Comparison of ENCODE assay signal across 9 mouse cellular contexts in the genomic region with DNA sequence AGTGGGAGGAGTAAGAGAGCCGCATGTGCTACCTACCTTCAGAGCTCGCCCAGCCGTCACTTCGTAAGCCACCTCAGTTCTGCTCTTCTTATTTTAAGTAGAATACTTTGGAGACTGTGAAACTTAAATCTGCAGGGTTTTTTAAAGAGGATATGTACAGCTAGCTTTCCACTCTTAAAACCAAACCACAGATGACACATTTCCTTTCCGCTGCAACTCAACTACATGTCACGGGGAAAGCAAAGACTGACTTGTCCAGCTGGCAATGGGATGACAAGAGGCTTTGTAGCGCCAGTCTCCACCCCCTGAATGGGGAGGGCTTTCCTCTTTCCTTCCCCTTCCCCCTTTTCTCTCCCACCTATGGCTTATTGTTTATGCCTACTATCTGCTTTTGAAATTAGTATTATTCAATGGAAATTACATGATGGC. TPM values are rescaled to one million over a fixed set of nuclear protein-coding genes. Genes with fewer than 3 reads are reported as not detected.
DNase-seq lines count a peak whose midpoint lies in the region; ATAC-seq lines count a peak whose summit lies in the region.
"Had no signal": no experiment of that assay in that cellular context is flagged by ENCODE, and none has a peak within 500 bp of the region (broad histone marks: within the 10 kb centered on the region; RNA-seq: fewer than 3 reads in every experiment).

A gene (minus strand): TSS at position 257 of the 429 bp plus-strand sequence.
A gene (minus strand): TSS at position 277 of the 429 bp plus-strand sequence.

- peak; percentile 76 for ATAC-seq in megakaryocyte, adult 5-6 weeks (ENCODE audit: poor library complexity, severe bottlenecking)
- no peak for ATAC-seq in forebrain, embryonic 16.5 days

- H3K36me3 ChIP-seq in forebrain, embryonic 16.5 days (ENCODE audit: control insufficient read depth, insufficient read depth): no peaks in the 10 kb centered on the region

- 85% methylated on average over 7 of the region's 7 CpGs for WGBS in forebrain, embryonic 16.5 days

- no peak within 1 kb of the TSS for H3K4me3 ChIP-seq in forebrain, embryonic 16.5 days (replicated peaks; ENCODE audit: low read length)

- peaks cover 5% of the 10 kb centered on the region for H3K4me1 ChIP-seq in forebrain, embryonic 16.5 days (replicated peaks; ENCODE audit: control insufficient read depth, insufficient read depth, low read length)

- no peaks in the 10 kb centered on the region for H3K27me3 ChIP-seq in forebrain, embryonic 16.5 days (replicated peaks; ENCODE audit: control insufficient read depth, insufficient read depth, low read length)

- intact Hi-C loops in gastrocnemius, postnatal 36 days (cut with DNase I): no loop called here

- no peak within 1 kb of the TSS for H3K4me2 ChIP-seq in forebrain, embryonic 16.5 days (ENCODE audit: low read length)
- H3K4me2 ChIP-seq: lung, embryonic 14.5 days had no signal

- no peaks in the 10 kb centered on the region for H3K9me3 ChIP-seq in forebrain, embryonic 16.5 days (ENCODE audit: control insufficient read depth, low read length)

- peak; percentile 62 for DNase-seq in gastrocnemius, adult 18-20 months (ENCODE audit: low spot score)
- DNase-seq in gastrocnemius, postnatal 36 days: no peak
- DNase-seq in CD8-positive naive resting alpha-beta T cell, adult 2 months (ENCODE audit: low read depth in 2 of 2, low spot score in 2 of 2): peak; percentile 60 to 69
- DNase-seq in heart, postnatal 4 days: peak; percentile 35
- DNase-seq in cerebellum, adult 9-10 months: no peak
- no peak for DNase-seq in testis, postnatal 10 days (ENCODE audit: low spot score)
- DNase-seq: lung, embryonic 14.5 days had no signal

- H3K27ac ChIP-seq in forebrain, embryonic 16.5 days (ENCODE audit: low read length): no peak within 1 kb of the TSS

- no peak within 1 kb of the TSS for H3K9ac ChIP-seq in forebrain, embryonic 16.5 days (replicated peaks; ENCODE audit: low read depth, low read length)
- H3K9ac ChIP-seq: lung, embryonic 14.5 days had no signal

RNA-seq across cellular contexts. Expression of the first gene that starts in this region (rescaled TPM):
- not detected for total RNA-seq in gastrocnemius, adult 18-20 months (2021)
- total RNA-seq in gastrocnemius, postnatal 36 days (2021): under 1 TPM in 1 of 2 experiments, not detected in 1; 0.08 TPM
- total RNA-seq in heart, postnatal 4 days (2021): under 1 TPM in 1 of 2 experiments, not detected in 1; 0.10 TPM
- total RNA-seq in megakaryocyte, adult 5-6 weeks (2015): 115 and 116 TPM in 2 replicates
- 21.3 and 21.8 TPM in 2 replicates for total RNA-seq in megakaryocyte, adult 5-6 weeks (2017)
- 0.37 and 0.73 TPM in 2 replicates for polyA plus RNA-seq in forebrain, embryonic 16.5 days (2015; fragmentation: Nextera tagmentation; extraction: Ambion mirVana)

RNA-seq across cellular contexts. Expression of the second gene that starts in this region (rescaled TPM):
- total RNA-seq in gastrocnemius, adult 18-20 months (2021): 1 to 10 TPM; 3.7 TPM
- 1 to 10 TPM; 3.7 to 4.0 TPM for total RNA-seq in gastrocnemius, postnatal 36 days (2021)
- 1 to 10 TPM; 1.1 to 1.3 TPM for total RNA-seq in heart, postnatal 4 days (2021)
- total RNA-seq in megakaryocyte, adult 5-6 weeks (2015): 248 and 296 TPM in 2 replicates
- 242 and 257 TPM in 2 replicates for total RNA-seq in megakaryocyte, adult 5-6 weeks (2017)
- polyA plus RNA-seq in forebrain, embryonic 16.5 days (2015; fragmentation: Nextera tagmentation; extraction: Ambion mirVana): 2.4 and 3.1 TPM in 2 replicates

Comparison
In these comparisons a context has a peak if more than half of its experiments do, and no peak if none do; other contexts are left out.
1. RNA of the first gene that starts in this region (total RNA-seq): 21.3 to 116 TPM in megakaryocyte, adult 5-6 weeks; 0.10 TPM in heart, postnatal 4 days, 0.08 TPM in gastrocnemius, postnatal 36 days and not detected in gastrocnemius, adult 18-20 months; every median in the first group is over 10 times any median in the second.
2. RNA of the second gene that starts in this region (total RNA-seq): 242 to 296 TPM in megakaryocyte, adult 5-6 weeks; 3.7 to 4.0 TPM in gastrocnemius, postnatal 36 days, 3.7 TPM in gastrocnemius, adult 18-20 months and 1.1 to 1.3 TPM in heart, postnatal 4 days; every median in the first group is over 10 times any median in the second.
3. DNase-seq: peak in gastrocnemius, adult 18-20 months (single experiment), CD8-positive naive resting alpha-beta T cell, adult 2 months (2 of 2) and heart, postnatal 4 days (single experiment); none in gastrocnemius, postnatal 36 days (0 of 2), cerebellum, adult 9-10 months (single experiment) and testis, postnatal 10 days (single experiment).